Mouse (Mus musculus): ENCODE results near the gene Polr3b.

GRCm38 (mm10) chr10:84704594-84704993 lies 82.5 kb downstream of the Polr3b start:
- TF ChIP-seq POLR2A (IDR thresholded peaks at IDR 0.05; ENCODE audit: low read depth, low read length), result no peak
- no peak for TF ChIP-seq CTCF (conservative IDR thresholded peaks at IDR 0.05; ENCODE audit: insufficient read depth, insufficient read length, low read depth, low read length)
